Mouse (Mus musculus): ENCODE data around the gene Efna4.

Gene Efna4

GRCm38 (mm10) chr3:89305105-89305504, 32.7 kb downstream of the Efna4 start:
- no peak for DNase-seq

DNA sequence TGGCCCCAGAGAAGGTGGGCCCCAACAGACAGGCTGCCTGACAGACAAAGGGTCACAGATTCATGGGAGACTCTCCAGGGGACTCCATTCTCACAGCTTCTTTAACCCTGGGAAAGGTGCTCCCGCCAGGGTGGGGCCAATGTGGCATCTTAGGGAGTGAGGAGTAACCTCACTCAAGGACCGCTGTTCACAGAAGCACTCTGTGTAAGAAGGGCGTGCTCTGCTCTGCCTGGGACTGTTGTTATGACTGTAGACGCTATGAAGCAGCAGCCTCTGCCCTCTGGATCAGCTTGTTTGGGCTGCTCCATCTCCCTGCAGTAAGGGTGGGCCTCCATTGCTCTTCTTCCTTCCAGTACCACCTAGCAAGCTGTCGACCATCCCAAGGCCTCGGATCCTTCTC, 33.4 kb downstream of the Efna4 start:
- no peak for DNase-seq

GRCm38 (mm10) chr3:89300514-89300913, 37.3 kb downstream of the Efna4 start:
- DNase-seq: no peak

- DNase-seq: no peak
These were observed 37.8 kb downstream of the Efna4 start for GRCm38 (mm10) chr3:89300071-89300470.

- DNase-seq: no peak
These were observed 38.3 kb downstream of the Efna4 start for GRCm38 (mm10) chr3:89299499-89299898.

GRCm38 (mm10) chr3:89298908-89299307, 38.9 kb downstream of the Efna4 start:
- DNase-seq: no peak

DNA sequence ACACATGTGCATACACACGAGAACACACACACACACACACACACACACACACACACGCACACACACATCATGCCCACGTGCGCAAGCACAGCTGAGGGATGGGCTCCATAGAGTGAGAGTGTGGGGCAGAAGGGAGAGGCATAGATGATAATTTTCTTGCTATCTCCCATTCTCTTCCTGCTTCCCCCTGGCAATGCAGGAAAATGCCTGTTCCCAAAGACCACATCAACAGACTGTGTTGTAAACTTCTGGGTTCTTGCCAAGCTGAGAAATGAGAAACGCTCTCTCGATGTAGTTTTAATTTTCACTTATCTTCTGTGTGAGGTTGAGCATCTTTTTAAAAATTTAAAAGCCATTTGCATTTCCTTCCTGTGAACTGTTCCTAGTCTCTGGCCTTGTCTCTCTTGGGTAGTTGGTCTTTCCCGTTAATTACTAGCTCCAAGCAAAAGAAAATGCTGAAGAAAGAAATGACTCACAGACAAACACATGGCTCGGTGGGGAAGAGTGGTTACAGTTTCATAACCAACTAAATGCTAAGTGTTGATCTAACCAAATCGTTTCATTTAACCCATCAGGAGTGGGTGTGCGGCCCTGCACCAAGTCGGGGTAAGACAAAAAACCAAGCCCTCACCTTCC, 40.9 kb downstream of the Efna4 start:
- DNase-seq: no peak

DNA sequence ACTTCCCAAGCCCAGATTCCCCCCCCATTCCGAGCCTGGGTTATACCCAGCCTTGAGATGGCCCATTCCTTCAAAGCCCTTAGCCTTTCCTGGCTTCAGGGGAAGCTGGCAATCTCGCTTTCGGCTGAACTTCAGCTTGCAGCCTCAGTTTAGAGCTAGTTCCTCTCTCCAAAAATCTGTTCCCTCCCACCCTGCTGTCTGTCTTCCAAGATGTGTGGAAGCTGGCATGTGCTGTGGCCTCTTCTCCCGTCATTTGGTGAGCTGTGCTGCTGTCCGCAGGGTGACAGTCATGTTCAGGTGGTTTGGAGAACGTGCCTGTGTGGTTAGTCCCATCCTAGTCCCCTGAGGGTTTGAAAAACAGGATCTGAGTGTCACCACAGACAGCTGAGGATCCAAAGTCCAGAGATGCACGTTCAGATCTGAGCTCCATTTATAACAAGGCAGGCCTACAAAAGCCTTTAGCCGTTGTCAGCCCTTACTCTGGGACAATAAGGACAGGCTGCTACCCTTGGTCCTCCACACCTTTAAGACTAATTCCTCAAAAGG, 42.1 kb downstream of the Efna4 start:
- DNase-seq: no peak

DNA sequence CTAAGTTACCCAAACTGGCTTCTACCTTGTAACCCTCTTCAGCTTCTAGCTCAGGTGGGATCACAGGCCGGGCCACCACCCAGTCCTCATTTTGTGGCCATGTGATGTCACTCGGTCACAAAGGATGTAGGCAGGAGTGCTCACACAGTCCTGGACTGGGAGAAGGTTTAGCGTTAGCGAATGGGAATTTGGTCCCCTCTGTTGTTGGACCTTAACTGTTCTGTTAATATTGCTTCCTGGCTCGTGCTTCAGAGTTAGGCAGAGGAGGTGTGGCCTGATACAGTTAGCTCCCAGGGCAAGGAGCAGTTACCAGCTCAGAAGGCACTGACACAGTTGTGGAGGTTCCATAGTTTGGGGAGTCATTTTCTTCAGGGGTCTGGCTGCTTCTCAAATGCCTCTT, 43.6 kb downstream of the Efna4 start:
- DNase-seq: no peak

DNA sequence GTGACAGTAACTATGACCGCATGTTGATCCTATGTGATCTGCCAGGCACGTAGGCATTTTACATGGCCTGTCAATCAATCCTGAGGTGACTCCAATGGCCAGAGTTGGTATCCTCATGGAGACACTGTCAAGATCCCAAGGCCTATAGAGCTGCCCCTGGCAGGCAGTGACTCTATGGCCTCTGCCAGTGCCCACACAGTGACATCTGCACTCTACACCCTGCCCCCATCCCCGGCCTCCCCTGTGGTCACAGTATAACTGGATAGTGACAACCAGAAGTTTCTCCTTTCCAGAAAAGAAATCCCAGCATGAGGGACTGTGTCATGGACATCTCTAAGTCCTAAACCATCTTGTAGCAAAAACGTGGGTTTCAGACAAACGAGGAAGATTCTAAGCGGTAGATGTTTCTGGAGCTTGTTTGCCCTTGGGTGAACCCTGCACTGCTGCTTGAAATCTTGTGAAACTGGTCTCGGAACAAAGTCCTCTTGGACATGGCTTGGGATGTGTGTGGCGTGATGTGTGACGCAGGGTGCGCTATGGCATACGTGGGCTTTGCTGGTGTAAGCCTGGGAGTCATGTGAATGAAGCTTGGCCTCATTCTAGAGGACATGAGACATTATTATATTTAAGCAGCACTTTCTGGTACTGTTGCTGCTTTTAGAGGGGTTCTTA, 44.4 kb downstream of the Efna4 start:
- no peak for DNase-seq

DNA sequence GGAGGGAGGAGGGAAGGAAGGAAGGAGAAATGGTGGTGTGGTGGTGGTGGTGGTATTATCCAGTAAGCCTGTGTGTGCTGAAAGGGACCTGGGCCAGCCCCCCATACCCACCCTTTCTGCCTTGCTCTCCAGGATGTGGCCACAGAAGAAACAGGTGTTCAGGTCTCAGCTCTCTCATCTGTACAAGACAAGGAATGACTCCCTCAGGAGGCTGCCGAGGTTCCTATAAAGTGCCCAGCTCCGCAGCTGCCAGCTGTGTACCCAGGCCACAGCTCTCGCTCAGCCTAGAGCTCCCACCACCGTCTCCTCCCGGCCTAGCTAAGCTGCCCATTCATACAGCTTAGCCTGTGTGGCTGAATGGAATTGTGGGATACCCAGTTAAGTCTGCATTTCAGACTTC, 45.5 kb downstream of the Efna4 start:
- DNase-seq: no peak

- DNase-seq: no peak
These were observed 46.0 kb downstream of the Efna4 start for GRCm38 (mm10) chr3:89291874-89292273.

DNA sequence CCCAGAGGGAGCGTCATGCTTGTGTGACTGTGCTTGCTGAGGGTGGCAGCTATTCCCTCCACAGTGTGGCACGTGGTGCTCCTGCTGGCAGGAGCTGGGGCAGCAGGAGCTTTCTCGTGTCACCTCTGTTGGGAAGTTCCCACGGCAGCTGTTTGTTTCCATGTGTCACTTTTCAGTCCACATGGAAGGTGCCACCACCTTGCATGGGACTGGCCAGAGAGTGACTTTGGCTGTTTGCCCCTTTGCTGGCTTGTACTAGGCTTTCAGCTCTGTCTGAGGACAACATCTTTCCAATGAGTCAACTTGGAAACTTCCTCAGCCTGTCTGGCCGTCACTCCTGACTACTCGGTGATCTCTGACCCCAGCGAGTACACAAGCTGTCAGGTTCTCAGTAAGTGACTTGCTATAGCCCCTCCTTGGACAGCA, 49.3 kb downstream of the Efna4 start:
- DNase-seq: no peak

DNA sequence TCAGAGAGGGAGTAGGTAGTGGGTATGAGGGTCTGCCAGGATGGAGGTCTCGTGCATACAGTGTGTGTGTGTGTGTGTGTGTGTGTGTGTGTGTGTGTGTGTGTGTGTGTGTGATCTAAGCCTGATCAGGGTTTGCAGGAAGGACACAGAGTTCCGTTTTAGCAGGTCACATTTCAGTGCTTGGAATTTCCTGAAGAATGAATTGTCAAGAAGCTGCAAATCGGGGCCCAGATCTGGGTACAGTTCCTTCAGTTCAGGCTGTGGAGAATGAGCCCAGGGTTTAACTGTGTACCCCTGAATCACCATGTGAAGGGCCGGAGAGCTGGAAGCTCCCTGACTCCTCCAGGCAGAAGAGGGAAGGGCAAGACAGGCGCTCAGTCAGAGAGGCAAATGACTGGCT, 50.5 kb downstream of the Efna4 start:
- no peak for DNase-seq

DNA sequence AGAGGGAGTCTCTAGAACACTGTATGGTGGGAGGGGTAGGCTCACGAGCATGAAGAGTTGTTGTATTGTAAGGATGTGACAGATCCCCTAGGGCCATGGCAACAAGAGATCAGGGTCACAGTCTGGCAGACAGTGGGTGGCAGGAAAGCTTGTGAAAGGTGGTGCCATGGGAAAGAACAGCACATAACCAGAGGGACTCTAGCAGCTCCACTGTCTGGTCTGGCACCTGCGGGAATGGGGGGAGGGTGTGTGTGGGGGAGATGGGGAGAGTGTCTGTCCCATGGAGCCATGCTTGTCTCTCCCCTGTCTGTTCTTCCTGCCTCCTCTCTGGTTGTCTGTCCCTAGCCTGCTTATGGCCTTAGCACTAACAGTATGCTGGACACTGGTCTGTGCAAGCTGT, 52.3 kb downstream of the Efna4 start:
- DNase-seq: no peak

DNA sequence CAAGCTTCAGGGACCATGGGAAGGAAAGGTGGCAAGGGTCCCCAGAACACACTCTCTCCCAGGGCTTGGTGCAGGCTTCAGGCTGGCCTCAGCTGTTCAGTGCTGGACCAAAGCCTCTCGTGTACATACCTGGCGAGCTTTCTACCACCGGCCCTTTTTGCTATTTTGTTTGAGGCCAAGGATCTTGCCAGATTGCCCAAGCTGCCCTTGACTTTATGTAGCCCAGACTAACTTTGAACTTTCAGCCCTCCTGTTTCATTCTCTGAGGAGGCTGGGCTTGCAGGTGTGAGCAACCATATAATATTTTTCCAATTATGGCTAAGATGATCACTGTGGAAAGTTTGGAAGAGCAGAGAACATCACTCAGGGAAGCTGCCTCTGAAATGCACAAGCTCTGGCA, 53.6 kb downstream of the Efna4 start:
- DNase-seq: no peak

All from cerebellum, postnatal 10 days (tissue).